Mouse (Mus musculus) liver, adult (tissue): ENCODE data around the gene Drg2.
A peak's percentile ranks its signal among the peaks of the same experiment; 100 is the strongest.

Experiments used
- GATA4 ChIP-seq: IDR thresholded peaks from 2 replicates; pipeline ENCODE4 v1.6.1; 2014; ENCODE audit warnings: mild to moderate bottlenecking, low read length; ENCODE audit not compliant: insufficient replicate concordance

Drg2 gene

DNA sequence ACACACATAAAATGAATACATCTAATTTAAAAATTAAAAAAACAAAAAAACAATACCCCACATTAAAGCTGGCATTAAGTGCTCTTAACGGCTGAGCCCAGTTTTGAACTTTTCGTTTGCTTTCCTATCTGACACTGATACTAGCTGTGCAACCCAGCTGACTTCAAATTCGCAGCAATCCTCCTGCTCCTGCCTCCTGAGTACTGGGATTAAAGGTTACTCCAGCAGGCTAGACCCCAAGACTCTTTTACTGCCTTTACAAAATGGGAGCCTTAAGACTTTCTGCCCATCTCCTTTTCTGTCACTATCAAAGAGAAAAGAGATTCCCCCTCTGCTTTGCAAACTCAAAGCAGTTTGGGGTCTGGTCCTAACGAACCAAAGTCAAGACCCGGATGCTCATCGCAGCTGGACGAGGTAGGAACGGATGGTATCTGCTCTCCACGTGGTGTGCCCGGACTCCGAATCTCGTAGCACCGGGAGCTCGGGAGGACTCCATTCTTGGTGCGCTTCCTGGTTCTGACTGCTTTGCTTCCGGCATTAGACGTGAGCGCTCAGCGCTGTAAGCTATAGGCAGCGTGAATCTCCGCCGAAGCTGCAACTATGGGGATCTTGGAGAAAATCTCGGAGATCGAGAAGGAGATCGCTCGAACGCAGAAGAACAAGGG lies at the start of gene Drg2:
TSS of gene Drg2 (plus strand) at position 512 of the 665 bp plus-strand sequence.
- peak; percentile 26; the same call in 1 of the 2 replicates for TF ChIP-seq GATA4

DNA sequence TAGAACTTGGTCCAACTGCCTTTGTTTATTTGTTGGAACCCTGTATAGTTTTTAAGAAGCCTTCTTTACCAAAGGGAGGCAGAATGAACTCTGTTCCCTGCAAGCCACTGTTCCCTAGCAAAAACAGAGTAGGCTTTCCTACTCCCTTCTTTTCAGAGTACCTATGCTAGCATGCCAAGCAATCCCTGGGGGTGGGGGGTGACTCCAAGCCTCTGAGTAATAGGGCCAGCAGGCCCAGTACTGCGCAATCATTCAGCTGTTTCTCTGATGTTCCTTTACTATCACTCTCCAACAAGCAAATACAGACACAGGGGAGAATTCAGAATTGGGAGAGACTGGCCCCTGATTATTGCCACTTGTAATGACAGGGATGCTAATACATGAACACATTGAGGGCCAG lies 47.8 kb upstream of the Drg2 start:
- no peak for TF ChIP-seq GATA4

DNA sequence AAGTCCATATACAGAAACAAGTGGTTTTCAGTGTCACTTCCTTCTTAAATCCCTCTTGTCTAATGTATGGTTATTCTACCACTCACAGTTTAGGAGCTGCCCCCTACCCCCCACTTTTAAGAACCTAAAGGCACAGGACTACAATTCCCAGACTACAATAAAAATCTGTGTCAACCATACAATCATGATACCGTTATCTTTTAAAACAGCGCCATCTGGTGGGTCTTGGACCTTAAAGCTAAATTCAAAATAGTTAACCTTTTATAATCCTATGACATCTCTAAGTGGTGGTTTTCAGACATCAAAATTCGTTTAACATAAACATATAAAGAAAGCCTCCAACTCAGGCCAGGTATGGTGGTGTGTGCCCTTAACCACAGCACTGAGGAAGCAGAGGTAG lies 42.2 kb upstream of the Drg2 start:
- TF ChIP-seq GATA4: peak; percentile 74; the same call in 1 of the 2 replicates

DNA sequence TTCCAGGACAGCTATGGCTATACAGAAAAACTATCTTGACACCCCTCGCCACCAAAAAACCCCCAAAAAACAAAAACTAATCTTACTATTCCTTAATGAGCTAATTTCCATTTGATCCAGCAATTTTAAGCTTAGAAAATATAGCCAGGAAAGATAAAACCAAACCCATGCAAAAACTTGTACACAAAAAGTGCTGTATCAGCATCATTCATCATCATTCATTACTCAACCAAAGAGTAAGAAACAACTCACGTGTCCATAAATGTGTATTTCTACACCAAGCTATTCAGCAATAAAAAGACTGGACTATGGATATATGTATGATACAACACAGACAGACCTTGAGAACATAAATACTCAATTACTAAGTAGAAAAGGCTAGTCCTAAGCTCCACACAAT lies 41.5 kb upstream of the Drg2 start:
- TF ChIP-seq GATA4: no peak

DNA sequence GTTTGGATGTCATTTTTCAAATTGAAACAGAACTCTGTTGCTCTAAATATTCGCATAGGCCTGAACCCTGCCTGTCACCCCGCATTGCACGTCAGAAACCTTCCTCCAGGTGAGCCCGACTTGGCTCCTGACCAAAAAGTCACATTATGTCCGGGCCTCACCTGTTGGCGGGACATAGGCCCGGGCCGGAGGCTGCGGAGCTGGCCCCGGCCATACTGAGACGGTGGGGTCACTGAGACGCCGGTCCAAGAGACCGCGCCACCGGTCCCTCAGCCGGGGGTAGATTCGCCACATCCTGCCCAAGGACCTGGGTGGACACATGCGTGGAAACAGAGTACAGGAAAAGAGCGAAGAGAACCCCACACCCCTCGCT lies 37.8 kb upstream of the Drg2 start:
- TF ChIP-seq GATA4: no peak

DNA sequence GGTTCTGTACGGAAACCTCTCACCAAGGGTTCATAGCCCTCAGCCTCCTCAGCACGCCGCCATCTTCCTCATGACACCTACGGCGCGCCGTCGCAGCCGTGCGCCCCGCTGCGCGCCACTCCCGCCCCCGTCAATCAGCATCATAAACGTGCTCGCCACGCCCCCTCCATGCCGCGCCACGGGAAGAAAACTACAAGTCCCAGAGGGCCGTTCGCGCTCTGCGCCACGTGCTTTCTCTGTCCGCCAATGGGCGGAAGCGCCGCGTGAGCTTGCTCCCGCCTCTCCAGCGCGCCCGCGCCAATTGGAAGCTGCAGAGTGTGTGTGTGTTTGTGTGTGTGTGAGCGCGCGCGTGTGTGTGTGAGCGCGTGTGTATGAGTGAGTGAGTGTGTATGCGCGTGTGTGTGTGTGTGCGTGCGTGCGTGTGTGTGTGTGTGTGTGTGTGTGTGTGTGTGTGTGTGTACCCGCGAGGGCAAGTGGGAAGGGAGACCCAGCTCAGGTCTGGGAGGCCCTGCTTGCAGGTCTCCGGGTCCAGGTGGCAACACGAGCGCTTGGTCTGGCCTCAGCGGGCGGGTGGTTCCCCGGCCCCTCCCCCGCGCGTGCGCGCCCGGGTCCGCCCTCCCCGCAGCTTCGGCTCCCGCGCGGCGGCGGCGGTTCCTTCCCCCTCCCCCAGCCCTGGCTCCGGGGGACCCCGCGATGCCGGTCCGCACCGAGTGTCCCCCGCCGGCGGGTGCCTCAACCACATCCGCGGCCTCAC lies 37.3 kb upstream of the Drg2 start, which contains the start of gene Gid4:
TSS of gene Gid4 (plus strand) at position 183 of the 754 bp plus-strand sequence.
- 0 out of 2 replicates have a peak, but pooled peaks have one; percentile 7 for TF ChIP-seq GATA4

DNA sequence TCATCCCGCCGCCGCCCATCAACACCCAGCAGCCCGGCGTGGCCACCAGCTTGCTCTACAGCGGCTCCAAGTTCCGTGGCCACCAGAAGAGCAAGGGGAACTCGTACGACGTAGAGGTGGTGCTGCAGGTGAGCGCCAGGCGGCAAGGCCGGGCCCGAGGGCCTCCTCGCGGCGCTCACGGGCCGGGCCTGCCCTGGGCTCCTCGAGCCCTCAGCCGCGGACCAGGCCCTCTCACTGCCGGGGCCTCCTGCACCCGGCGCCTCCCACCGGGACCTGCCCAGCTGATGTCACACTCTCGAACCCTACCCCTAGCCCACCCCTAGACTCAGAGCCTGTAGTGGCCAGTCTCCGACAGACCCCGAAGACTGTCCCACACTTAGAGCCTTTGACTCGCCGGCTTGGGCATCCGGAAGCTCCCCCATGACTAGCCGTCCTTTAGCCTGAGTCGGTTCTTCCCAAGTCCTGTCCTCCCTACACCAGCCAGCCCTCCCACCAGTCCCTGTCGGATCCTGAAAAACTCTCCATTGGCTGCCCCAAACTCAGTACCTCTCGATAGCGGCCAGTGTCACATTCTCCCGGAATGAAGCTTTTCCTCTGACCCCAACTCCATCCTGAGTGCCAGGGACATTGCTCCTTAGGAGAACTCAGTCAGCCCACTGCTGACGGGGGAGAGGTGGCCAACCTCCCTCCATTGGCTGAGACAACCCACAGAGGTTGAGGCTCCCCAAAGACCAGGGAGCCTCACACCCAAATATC lies 36.5 kb upstream of the Drg2 start, which contains the start of gene Atpaf2:
TSS of gene Atpaf2 (minus strand) at position 741 of the 756 bp plus-strand sequence.
- TF ChIP-seq GATA4: no peak

DNA sequence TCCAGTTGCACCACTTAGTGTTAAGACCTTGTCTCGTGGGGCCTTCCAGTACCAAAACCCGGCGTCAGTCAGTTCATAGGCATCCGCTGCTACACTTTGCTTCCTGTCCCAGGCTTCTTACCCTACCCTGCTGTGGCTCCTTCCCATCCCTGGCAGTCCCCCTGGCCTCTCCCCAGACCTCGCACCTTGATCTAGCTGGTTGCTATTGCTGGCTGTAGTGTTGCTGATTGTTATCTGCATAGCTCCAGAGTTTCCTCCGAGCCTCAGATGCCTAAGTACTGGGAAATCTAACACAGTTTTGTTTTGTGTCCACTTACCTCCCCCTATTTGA lies 36.0 kb upstream of the Drg2 start:
- TF ChIP-seq GATA4: no peak; the same call in 1 of the 2 replicates

DNA sequence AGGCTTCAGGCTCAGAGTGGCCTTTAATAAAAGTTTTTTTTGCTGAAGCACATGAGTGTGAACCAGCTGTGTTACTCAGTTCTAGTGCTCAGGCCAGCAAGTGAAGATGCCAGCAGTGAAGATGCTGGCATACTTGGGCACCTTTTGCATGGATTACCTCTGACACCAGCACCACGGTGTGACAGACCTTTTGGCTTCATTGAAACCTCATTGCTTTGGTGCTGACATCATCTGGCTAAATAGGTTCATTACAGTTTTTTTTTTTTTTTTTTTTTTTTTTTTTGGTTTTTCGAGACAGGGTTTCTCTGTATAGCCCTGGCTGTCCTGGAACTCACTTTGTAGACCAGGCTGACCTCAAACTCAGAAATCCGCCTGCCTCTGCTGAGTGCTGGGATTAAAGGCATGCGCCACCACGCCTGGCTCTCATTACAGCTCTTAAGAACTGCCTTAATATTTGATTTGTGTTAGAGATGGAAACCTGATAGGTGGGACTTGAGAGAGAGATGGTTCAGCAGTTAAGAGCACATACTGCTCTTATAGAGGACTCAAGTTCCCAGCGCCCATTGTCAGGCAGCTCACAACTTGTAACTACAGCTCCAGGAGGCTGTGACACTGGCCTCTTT lies 32.2 kb upstream of the Drg2 start:
- no peak for TF ChIP-seq GATA4

DNA sequence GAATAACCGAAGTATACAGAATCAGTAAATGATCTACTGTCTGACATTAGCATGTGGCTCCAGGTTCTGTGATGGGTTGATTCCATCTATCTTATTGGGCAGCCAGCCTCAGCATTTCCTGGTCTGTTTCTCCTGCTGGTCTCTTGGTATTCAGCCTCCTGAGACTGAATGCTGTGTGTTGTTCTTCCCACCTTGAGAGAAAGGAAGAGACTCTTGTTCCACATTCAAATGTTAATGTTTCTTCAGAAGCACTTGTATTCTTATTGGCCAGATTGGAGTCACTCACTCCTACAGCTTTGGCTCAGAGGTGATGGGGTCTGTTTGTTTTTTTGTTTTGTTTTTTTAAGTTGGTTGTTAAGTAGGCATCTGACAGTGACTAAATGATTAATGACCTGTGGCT lies 31.4 kb upstream of the Drg2 start:
- no peak for TF ChIP-seq GATA4

DNA sequence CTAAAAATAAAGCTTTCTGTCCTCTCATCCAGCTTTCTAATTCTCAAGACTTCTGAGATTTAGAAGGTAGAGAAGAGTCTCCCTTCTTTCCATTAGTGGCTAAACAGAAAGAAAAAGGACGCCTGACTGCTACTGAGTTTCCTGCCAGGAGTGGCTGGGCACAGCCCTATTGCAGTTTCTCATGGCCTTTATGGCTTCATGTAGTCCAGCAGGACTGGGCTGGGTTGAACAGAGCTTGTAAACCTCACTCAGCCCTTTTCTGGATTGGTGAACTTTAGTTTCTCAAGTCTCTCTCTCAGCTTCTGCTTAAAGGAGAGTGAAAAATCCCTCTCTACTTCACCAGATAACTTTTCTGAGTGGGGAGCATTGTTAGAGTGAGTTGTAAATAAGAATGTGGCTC lies 28.0 kb upstream of the Drg2 start:
- no peak for TF ChIP-seq GATA4

DNA sequence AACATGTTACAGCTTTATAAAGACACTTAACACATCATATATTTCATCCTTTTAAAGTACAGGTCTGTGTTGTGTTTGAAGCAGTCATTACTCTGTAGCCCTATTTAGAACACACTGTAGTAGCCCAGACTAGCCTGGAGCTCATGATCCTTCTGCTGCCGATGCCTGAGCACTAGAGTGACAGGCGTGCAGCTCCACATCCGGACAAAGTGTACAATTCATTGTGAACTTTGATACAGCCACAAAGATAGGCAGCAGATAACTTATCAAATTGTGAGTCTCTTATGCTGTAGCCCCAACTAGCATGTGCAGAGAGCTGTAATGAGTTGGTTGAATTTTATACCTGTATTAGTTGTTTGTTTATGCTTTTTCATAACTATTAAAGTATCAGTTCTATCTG lies 26.8 kb upstream of the Drg2 start:
- no peak for TF ChIP-seq GATA4

DNA sequence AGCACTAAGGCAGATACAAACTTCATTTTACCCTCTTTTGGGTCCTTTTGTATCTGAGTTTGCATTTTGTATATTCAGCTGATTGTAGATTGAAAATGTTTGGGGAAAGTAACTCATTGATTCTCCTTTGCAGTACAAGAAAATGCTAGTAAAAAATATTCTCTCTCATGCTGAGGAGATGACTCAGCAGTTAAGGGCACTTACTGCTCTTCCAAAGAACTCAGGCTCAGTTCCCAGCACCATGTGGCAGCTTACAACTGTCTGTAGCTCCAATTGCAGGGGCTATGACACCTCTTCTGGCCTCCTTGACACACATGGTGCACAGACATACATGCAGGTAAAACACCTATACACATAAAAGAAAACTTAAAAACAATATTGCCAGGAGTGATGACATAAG lies 20.9 kb upstream of the Drg2 start:
- TF ChIP-seq GATA4: no peak

DNA sequence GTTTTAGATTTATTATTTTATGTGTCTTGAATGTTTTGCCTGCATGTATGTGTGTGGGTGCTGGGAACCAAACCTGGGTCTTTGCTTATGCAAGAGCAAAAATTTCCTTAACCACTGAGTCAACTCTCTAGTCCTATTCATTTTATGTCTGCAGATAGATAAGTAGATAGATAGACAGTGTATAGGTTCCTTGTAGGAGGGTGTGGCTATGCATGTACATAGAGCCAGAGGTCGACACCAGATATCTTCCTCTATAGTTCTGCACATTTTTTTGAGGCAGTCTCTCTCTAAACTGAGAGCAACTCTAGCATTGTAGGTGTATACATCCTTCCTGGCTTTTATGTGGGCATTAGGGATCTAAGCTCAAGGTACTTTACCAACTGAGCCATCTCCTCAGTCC lies 19.3 kb upstream of the Drg2 start:
- no peak for TF ChIP-seq GATA4

DNA sequence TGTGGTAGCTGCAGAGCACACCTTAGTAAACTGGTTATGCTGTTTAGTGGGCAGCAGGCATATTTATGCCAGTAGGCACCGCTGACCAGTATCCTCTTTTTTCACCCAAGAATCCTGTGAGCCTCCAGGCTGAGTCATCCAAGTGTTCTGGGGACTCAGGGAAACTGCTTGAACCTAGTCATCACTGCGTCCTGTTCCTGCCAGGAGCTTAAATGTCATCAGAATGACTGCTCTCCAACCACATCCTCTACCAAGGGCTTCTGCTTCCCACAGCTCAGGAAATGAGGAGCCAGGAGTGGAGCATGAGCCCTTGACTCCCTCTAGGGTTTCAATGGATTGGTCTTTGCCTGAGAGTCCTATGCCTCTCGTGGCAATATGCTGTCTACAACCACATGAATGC lies 17.8 kb upstream of the Drg2 start:
- no peak for TF ChIP-seq GATA4

DNA sequence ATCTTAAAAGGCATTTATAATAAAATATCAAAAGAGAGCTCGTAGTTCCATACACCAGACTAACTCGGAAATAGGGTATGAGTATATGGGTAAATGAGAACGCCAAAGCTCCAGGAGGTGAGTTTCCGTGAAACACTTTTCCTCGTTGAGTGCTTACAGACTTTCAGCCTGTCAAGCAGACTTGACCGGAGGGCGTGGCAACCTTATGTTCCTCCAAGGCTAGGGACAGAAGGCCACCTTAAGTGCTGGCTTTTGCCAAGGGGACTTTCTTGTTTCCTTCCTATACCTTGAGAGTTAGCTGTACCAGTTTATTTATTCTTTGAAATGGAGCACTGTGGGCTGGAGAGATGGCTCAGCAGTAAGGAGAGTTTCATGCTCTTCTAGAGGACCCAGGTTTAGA lies 14.2 kb upstream of the Drg2 start:
- no peak for TF ChIP-seq GATA4

DNA sequence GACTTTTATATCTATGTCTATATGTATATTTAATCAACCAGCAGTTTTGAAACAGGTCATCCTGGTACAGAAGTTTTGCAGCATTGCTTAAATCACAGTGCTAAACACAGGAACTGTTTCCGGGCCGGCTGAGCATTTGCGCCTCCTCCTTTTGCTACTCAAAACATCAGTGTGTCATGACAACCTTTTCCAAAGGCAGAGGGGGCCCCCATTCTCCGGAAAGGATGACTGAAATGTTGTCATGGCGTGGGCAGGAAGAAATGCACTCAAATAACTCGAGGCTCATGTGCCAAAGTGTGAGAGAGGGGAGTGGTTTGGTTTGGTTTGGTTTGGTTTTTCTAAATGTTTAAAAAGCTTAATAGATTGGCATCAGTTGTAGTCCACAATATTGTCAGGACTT lies 11.5 kb upstream of the Drg2 start:
- TF ChIP-seq GATA4: no peak
